Mouse (Mus musculus) G1E-ER4 (cell line): ENCODE results near the gene Ldha. TPM values are rescaled to one million over a fixed set of nuclear protein-coding genes. Genes with fewer than 3 reads are reported as not detected.

Experiments
- GATA1 ChIP-seq: IDR thresholded peaks from one replicate; pipeline ENCODE4 v1.8.0; 2012; ENCODE audit warnings: low read length, inconsistent platforms
- polyA plus RNA-seq: library from polyadenylated mRNA; stranded (reverse); fragments of >175 nt; gene quantifications from 2 replicates; pipeline ENCODE4 v1.2.3, GENCODE M21; 2012

The Ldha gene
- polyA plus RNA-seq, 1 experiment, result 3,111 TPM

DNA sequence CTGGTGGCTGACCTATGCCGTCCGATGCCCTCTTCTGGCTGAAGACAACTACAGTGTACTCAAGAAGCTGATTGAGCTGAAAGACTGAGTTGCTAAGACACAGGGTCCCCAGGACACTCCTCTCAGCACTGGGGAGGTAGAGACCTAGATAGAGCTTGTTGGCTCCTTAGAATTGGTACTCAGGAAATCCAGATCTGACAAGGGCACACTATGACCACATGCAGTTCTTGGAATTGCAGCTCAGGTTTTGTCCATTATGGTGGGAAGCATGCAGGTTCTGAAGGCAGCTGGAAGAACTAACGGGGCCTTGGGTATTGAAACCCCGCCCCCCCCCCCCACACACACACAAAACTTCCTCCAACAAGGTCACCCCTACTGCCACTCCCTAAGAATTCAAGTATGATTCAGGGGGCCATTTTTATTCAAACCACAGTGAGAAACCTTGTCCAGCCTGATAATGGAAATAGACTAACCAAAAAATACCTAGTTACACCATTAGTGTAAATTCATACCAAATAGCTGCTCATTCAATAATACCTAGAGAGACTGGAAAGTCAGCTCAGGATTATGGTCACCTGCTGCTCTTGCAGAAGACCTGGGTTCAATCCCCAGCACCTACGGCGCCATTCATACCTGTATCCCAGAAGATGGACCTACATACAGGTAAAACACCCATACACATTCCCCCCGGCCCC lies 14.7 kb downstream of the Ldha start:
- TF ChIP-seq GATA1, result no peak

DNA sequence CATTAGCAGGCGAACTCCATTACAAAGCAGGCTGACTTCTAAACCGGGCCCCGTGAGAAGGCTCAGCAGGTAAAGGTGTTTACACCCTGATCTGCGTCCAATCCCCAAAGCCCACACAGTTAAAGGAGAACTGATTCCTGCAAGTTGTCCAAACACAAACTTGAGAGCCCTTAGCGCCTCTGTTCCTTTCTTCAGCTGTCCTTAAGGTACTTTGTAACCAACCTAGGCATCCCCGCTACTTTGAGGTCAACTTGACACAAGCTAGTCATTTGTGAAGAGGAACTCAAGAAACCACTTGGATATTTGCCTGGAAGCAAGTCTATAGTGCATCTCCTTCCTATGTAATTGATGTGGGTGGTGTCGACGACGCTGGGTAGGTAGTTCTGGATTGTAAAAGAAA lies 16.2 kb downstream of the Ldha start:
- no peak for TF ChIP-seq GATA1

DNA sequence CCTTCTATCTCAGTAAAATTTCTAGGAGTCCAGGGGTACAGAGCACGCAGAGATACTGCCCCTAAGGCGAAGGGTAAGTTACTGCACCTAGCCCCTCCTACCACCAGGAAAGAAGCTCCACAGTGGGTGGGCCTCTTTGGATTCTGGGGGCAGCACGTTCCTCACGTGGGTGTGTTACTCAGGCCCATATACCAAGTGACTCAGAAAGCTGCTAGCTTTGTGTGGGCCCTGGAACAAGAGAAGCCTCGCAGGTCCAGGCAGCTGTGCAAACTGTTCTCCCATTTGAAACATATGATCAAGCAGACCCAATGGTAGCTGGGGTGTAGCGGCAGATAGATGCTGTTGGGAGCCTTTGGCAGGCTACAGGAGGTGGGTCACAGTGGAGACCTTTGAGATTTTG lies 17.8 kb downstream of the Ldha start:
- no peak for TF ChIP-seq GATA1

DNA sequence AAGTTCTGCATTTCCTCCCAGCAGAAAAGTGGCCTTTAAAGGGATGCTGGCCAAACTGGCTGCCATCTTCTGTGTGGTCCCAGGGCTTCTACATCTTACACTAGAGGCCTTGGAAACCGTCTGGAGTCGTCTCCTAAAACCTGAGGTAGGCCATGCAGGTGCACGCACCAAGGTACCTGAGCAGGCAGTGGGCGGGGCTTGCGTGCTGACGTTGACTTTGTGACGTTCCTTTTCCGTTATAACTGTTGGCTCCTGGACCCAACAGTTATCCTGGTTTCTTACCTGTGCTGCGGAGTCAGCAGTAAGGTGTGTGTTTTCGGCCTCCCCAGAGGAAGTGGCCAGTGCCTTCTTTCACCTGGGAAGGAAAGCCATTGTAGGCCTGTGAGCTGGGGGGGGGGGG lies 19.7 kb downstream of the Ldha start, which contains the start of gene Ldhc:
Ldhc (plus strand) TSS at position 208 of the 400 bp plus-strand sequence.
- no peak for TF ChIP-seq GATA1

DNA sequence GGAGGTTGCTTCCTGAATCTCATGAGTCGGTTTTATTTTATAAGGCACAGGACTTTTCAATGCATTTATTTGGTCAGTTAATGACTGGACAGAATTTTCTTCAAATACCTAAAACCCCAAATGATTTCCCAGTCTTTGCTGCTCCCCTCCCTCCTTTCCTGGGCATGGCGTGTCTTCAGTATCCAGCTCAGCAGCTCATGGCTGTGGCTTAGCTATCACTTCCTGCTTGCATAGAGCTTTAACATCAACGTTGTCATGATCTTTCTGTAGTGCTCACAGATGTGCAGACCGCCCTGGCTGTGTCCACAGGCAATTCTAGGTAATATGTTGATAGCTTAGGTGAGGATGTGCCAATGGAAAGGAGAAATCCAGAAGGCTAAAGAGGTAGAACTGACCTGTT lies 30.7 kb downstream of the Ldha start:
- TF ChIP-seq GATA1, result no peak

DNA sequence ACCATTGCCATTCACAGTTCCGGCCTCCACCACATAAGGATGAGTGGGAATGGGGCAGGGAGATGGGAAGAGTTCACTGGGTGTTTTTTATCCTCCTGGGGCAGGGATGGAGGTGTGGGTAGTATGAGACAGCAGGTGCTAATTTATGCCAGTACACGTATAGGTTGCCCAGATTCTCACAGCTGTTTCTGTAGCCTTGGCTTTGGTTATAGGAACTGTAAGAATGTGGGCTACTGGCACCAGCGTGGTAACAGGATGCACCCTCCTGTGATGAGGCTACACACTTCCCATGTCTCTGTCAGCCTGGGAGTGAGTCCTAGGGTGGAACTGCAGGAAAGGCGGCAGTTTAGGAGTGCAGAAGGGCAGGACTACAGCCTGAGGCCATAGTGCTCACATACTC lies 35.6 kb downstream of the Ldha start:
- no peak for TF ChIP-seq GATA1

DNA sequence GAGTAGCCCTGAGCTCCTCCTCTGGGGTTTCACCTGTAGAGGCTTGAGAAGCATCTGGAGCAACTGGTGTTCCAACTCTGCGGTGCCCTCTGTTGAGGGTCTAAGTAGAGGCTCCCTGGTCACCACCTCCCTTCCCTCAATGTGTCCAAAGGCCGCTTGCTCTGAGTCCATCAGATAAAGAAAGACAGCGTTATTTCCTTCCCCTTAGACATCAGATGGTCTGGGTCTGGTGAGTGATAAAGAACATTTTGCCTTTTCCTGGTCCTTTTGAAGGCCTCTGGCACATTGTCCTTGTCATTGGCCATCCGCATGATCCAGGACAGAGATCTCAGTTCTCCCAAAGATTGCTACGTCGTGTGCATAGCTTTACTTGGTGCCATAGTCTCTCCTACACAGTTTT lies 36.0 kb downstream of the Ldha start:
- TF ChIP-seq GATA1, result no peak

DNA sequence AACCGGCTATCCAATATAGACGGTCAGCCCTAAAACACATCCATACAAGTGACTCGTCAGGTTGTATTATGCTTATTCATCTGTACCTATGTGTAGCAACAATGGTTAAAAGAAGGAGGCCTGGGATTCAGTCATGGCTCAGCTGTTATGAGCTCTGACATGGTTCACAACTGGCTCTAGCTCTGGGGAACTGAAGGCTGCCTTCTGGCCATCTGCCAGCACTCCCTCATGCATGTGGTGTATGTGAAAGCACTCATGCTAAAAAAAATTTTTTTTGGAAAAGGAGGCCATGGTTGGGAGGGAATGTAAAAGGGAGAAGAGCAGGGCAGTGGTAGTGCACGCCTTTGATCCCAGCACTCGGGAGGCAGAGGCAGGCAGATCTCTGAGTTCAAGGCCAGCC lies 38.6 kb downstream of the Ldha start:
- TF ChIP-seq GATA1, result no peak

DNA sequence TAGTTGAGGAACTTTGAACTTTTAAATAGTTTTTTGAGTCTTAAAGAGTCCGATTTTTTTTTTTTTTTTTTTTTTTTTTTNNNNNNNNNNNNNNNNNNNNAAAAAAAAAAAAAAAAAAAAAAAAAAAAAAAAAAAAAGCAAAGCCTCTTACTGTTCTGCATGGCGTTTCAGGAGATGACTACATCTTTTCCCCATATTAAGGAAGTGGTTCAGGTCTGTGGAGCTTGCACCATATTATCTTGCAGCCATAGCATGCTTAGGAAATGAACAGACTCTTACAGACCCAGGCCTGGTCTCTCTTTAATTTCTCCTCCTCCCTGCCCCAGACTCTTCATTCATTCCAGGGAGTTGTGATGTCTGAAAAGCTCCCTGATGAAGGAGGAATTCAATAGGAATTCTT lies 39.7 kb downstream of the Ldha start:
- TF ChIP-seq GATA1, result no peak

DNA sequence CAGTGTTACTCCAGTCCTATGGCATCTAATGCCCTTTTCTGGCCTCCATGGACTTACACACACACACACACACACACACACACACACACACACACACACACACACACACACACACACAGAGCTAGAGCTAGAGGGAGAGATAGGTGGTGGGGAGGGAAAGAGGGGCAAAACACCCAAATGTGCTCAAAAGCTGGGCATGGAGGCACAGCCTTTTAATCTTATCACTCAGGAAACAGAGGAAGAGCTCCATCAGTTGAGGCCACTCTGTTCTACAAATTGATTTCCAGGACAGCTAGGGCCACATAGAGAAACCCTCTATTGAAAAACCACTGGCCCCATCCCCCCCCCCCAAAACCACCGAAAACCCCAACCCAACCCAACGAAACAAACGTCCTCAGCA lies 42.0 kb downstream of the Ldha start:
- peak; percentile 57 for TF ChIP-seq GATA1

DNA sequence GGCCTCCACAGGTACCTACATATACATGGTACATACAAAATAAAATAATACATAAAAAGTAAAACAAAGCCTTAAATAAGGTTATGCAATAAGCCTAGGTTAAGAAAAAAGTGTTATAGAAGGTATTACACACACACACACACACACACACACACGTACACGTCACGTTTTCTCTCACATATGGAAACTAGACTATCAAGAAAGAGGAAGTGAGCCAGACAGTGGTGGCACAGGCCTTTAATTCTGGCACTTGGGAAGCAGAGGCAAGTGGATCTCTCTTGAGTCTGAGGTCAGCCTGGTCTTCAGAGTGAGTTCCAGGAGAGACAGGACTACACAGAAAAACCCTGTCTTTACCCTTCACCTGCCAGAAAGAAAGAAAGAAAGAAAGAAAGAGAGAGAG lies 54.2 kb downstream of the Ldha start:
- TF ChIP-seq GATA1, result no peak

DNA sequence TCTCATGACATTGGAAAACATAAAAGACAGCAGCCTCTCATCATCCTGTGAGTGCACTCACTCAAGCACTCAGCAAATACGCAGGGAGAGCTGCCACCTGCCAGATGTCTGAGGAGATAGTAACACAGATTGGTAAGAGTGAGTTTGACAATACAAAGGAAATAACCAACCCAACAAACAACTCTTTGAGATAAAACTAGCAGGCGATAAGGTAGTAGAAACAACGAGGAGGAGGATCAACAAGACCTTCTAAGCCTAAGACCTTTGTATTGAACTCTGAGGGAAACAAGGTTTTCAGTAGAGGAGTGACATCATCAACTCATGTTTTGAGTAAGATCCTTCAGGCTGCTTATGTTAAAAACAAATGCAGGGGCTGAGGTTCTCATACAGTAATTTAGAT lies 58.1 kb downstream of the Ldha start:
- peak; percentile 44 for TF ChIP-seq GATA1

Other genes starting within 250 kb of the Ldha start
- 8.8 and 18.5 TPM in 2 replicates for gene Sergef, start 201.7 kb upstream of the Ldha start, polyA plus RNA-seq
- 0.37 and 0.60 TPM in 2 replicates for gene Tph1, start 168.9 kb upstream of the Ldha start, polyA plus RNA-seq
- gene Saal1, start 130.8 kb upstream of the Ldha start, polyA plus RNA-seq, result 4.4 and 5.2 TPM in 2 replicates
- not detected in 2 replicates for gene Saa3, start 125.8 kb upstream of the Ldha start, polyA plus RNA-seq
- gene Saa4, start 108.9 kb upstream of the Ldha start, polyA plus RNA-seq, result not detected in 2 replicates
- gene Saa1, start 98.5 kb upstream of the Ldha start, polyA plus RNA-seq, result not detected in 2 replicates
- not detected in 2 replicates for gene Saa2, start 89.7 kb upstream of the Ldha start, polyA plus RNA-seq
- 3.4 and 4.2 TPM in 2 replicates for gene Hps5, start 45.4 kb upstream of the Ldha start, polyA plus RNA-seq
- gene Gtf2h1, start 45.4 kb upstream of the Ldha start, polyA plus RNA-seq, result 111 and 170 TPM in 2 replicates
- not detected in 2 replicates for gene Ldhc, start 19.7 kb downstream of the Ldha start, polyA plus RNA-seq
- 70.2 and 113 TPM in 2 replicates for gene Tsg101, start 78.5 kb downstream of the Ldha start, polyA plus RNA-seq
- 0.25 and 0.26 TPM in 2 replicates for gene Uevld, start 117.1 kb downstream of the Ldha start, polyA plus RNA-seq
- not detected in 2 replicates for gene Gm9999, start 142.1 kb downstream of the Ldha start, polyA plus RNA-seq
- gene Spty2d1, start 166.9 kb downstream of the Ldha start, polyA plus RNA-seq, result 11.8 and 14.1 TPM in 2 replicates
- not detected in 2 replicates for gene Tmem86a, start 209.1 kb downstream of the Ldha start, polyA plus RNA-seq